Mouse (Mus musculus) kidney, embryonic 16.5 days (tissue): ENCODE measurements around the gene Arl4d. TPM values are rescaled to one million over a fixed set of nuclear protein-coding genes. Genes with fewer than 3 reads are reported as not detected.

Experiments used
- ATAC-seq: fragments of 200-750 bp; cut with Nextera tagmentation; 2 replicates; pipeline ENCODE4 v1.8.0; 2017; ENCODE audit warnings: moderate TSS enrichment; ENCODE audit not compliant: low FRiP score, low TSS enrichment
- H3K27ac ChIP-seq: fragments of 300-500 bp; sonication (generic); 2 replicates; pipeline ENCODE4 v1.5.1; 2014; ENCODE audit warnings: low read length
- H3K27me3 ChIP-seq: fragments of 300-500 bp; sonication (generic); 2 replicates; pipeline ENCODE4 v1.6.1; 2014; ENCODE audit warnings: low read length, control low read depth, mixed read lengths; ENCODE audit not compliant: insufficient read depth
- H3K36me3 ChIP-seq: fragments of 300-500 bp; sonication (generic); 2 replicates; pipeline ENCODE4 v1.6.1; 2014; ENCODE audit warnings: low read length, control low read depth, mixed read lengths; ENCODE audit not compliant: insufficient read depth
- H3K4me1 ChIP-seq: fragments of 300-500 bp; sonication (generic); 2 replicates; pipeline ENCODE4 v1.6.1; 2014; ENCODE audit warnings: low read length, control low read depth, mixed read lengths; ENCODE audit not compliant: insufficient read depth
- H3K4me2 ChIP-seq: fragments of 300-500 bp; sonication (generic); replicated peaks from 2 replicates; pipeline ENCODE4 v1.6.1; 2014; ENCODE audit warnings: low read depth, low read length
- H3K4me3 ChIP-seq: fragments of 300-500 bp; sonication (generic); 2 replicates; pipeline ENCODE4 v1.5.1; 2014; ENCODE audit warnings: mild to moderate bottlenecking, low read length
- H3K9ac ChIP-seq: fragments of 300-500 bp; sonication (generic); replicated peaks from 2 replicates; pipeline ENCODE4 v1.6.1; 2014; ENCODE audit warnings: low read length
- H3K9me3 ChIP-seq: fragments of 300-500 bp; sonication (generic); 2 replicates; pipeline ENCODE4 v1.6.1; 2016; ENCODE audit warnings: low read length, control low read depth
- WGBS: fragments of 180-500 bp; shearing (Covaris S2); extraction: QIAGEN DNeasy Blood & Tissue Kit; methylation state at CpG from one replicate; pipeline ENCODE4 v1.1.7; 2014; 5-methylcytosine and 5-hydroxymethylcytosine counted together
- polyA plus RNA-seq: library from polyadenylated mRNA; unstranded; fragments of >200 nt; fragmentation: Nextera tagmentation; extraction: Ambion mirVana; gene quantifications from 2 replicates; pipeline ENCODE4 v1.2.1, GENCODE M21; 2015

The Arl4d gene
- polyA plus RNA-seq, 1 experiment from 2014 or later: 6.4 TPM

DNA sequence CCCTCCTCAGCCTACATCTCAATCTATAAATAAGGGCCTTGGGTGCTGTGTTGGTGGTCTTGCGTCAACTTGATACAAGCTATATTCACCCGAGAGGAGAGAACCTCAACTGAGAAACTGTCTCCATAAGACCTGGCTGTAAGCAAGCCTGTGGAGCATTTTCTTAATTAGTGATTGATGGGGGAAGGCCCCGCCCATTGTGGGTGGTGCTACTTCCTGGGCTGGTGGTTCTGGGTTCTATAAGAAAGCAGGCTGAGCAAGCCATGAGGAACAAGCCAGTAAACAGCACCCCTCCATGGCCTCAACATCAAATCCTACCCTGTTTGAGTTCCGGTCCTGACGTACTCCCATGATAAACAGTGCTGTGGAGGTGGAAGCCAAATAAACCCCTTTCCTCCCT is 8.8 kb downstream of the Arl4d start:
- Histone ChIP-seq H3K4me1 (peaks cover 6% of the 10 kb centered on the region), H3K4me2 (no peak overlapping the region), H3K9me3 (no peaks in the 10 kb centered on the region), H3K9ac (no peak overlapping the region), H3K27ac (no peak overlapping the region), H3K4me3 (no peak overlapping the region), H3K27me3 (no peaks in the 10 kb centered on the region), H3K36me3 (no peaks in the 10 kb centered on the region)
- 89% methylated on average over 5 of the region's 5 CpGs for WGBS
- no peak for ATAC-seq

DNA sequence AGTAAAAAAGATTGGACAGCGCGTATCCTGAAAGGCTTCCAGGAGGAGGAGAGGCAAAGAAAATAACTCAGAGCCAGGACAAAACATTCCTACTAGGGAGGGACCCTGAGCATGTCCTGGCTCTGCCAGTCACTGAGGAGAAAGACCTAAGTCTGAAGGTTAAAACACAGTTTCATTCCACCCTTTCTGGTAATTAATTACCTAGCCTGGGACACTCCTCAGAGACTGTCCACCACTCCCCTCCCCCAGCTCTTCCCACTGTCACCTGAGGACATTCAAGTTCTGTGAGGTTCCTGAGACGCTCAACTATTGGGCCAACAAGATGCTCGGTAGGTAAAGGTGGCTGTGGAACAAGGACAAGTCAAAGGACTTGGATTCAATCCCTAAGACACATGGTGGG is 10.0 kb downstream of the Arl4d start:
- H3K27me3 ChIP-seq: no peaks in the 10 kb centered on the region
- no peaks in the 10 kb centered on the region for H3K9me3 ChIP-seq
- no peak overlapping the region for H3K4me2 ChIP-seq
- no peaks in the 10 kb centered on the region for H3K36me3 ChIP-seq
- ATAC-seq: no peak
- 69% methylated on average over 4 of the region's 4 CpGs for WGBS
- H3K9ac ChIP-seq: no peak overlapping the region
- H3K4me1 ChIP-seq: peaks cover 3% of the 10 kb centered on the region; the same call in 1 of the 2 replicates
- no peak overlapping the region for H3K4me3 ChIP-seq
- no peak overlapping the region; the same call in 1 of the 2 replicates for H3K27ac ChIP-seq

DNA sequence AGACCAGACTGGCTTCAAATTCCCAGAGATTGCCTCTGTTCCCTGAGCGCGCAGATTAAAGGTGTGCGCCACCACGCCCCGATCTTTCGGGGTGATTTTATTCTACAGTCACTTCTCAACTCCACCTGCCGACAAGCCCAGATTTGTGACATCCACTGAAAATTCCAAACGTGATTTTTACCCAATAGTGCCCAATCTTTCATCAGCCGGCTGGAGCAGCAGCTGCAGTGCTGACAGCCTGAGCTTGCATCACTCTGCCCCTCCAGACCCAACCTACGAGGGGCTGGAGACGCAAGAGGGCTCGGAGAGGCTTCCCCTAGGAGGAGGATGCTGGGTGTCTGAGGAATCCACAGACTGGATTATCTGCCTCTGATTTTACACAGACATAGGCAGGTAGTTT is 12.3 kb downstream of the Arl4d start:
- 85% methylated on average over 12 of the region's 12 CpGs for WGBS
- ATAC-seq: no peak
- H3K27me3 ChIP-seq: no peaks in the 10 kb centered on the region
- H3K4me3 ChIP-seq: no peak overlapping the region
- H3K27ac ChIP-seq: no peak overlapping the region
- H3K36me3 ChIP-seq: no peaks in the 10 kb centered on the region
- H3K4me1 ChIP-seq: peaks cover 5% of the 10 kb centered on the region; the same call in 1 of the 2 replicates
- no peak overlapping the region for H3K9ac ChIP-seq
- H3K4me2 ChIP-seq: no peak overlapping the region
- no peaks in the 10 kb centered on the region for H3K9me3 ChIP-seq

DNA sequence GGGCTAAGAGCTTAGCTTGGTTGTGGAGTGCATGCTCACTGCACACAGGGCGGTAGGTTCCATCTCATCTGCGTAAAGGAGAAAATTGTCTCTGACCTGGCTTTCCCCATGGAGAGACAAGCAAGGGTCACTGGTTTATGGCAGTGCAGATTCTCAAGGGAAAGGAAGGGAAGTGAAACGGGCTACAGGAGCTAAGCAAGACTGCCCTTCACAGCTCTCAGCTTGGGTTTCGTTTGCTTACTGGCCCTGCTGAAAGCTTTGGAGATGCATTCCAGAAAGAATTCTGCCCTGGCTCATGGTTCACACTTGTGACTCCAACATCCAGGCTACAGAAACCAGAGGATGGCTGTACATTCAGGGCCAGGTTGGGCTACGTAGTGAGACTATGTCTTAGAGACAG is 13.4 kb downstream of the Arl4d start:
- Histone ChIP-seq H3K4me1 (peaks cover 4% of the 10 kb centered on the region; the same call in 1 of the 2 replicates), H3K4me2 (no peak overlapping the region), H3K4me3 (no peak overlapping the region), H3K9me3 (no peaks in the 10 kb centered on the region), H3K27me3 (no peaks in the 10 kb centered on the region), H3K27ac (no peak overlapping the region), H3K9ac (no peak overlapping the region), H3K36me3 (no peaks in the 10 kb centered on the region)
- 30% methylated on average over 5 of the region's 5 CpGs for WGBS
- ATAC-seq: no peak

DNA sequence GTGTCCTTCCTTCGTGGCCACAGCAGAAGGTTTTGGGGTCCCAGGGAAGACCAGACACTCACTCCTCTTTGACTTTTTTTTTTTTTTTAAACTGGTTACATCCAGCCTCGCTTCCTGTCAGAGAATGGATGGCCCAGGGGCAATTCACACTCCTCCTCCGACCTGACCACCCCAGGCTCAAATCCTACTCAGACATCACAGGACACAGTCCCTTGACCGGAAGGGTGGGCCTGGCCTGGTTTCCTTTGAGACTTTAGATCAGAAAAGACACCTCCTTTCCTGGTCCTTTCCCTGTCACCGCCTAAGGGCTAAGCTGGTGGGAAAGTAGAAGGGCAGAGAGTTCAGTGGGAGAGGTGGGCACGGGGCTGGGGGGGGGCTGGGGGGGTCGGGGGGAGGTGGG is 14.6 kb downstream of the Arl4d start:
- ATAC-seq: no peak

DNA sequence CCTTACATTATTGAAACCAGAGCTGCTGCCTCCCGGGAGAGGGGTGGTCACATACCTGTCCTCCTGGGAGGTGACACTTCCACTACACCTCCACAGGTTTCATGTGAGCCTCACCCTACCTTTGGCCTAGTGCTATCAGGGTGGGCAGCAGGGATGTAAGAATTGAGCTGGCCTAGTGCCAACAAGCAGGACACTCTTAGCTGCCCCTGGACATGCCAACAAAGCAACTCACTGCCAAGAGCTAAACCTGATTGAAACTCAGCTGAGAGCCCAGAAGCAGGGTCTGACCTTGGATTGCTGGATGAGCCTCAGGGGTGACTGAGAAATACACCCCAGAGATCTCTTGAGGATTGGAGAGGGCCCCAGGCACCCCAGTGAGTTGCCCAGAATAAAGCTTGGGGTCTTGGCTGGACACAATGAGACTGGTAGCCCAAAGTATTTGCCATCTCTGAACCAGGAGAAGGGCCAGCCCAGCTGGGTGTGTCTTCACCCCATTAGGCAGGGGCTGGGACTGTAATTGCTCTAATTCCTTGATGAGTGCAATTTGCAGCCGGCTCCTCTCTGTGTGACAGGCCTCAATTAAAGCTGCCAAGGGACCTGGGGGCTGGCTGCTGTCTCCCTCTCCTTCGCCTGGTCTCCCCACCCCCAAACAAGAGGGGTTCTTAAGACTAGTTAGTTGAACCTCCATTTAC is 15.4 kb downstream of the Arl4d start:
- no peaks in the 10 kb centered on the region for H3K9me3 ChIP-seq
- peak; percentile 23; the same call in 1 of the 2 replicates for ATAC-seq
- no peak overlapping the region for H3K4me2 ChIP-seq
- no peaks in the 10 kb centered on the region for H3K27me3 ChIP-seq
- WGBS: 22% methylated on average over 3 of the region's 3 CpGs
- 0 out of 2 replicates have a peak overlapping the region, but pooled peaks have one; percentile 17 for H3K9ac ChIP-seq
- H3K4me3 ChIP-seq: no peak overlapping the region
- H3K36me3 ChIP-seq: no peaks in the 10 kb centered on the region
- H3K4me1 ChIP-seq: peaks cover 4% of the 10 kb centered on the region; the same call in 1 of the 2 replicates
- no peak overlapping the region for H3K27ac ChIP-seq

More for the DNA sequence above, 14.6 kb downstream of the Arl4d start:
- no peak overlapping the region for H3K9ac ChIP-seq
- H3K4me2 ChIP-seq: no peak overlapping the region
- H3K36me3 ChIP-seq: no peaks in the 10 kb centered on the region
- H3K4me1 ChIP-seq: peaks cover 4% of the 10 kb centered on the region; the same call in 1 of the 2 replicates
- WGBS: 33% methylated on average over 6 of the region's 7 CpGs
- H3K9me3 ChIP-seq: no peaks in the 10 kb centered on the region
- no peak overlapping the region for H3K4me3 ChIP-seq
- no peaks in the 10 kb centered on the region for H3K27me3 ChIP-seq
- H3K27ac ChIP-seq: 0 out of 2 replicates have a peak overlapping the region, but pooled peaks have one; percentile 31

DNA sequence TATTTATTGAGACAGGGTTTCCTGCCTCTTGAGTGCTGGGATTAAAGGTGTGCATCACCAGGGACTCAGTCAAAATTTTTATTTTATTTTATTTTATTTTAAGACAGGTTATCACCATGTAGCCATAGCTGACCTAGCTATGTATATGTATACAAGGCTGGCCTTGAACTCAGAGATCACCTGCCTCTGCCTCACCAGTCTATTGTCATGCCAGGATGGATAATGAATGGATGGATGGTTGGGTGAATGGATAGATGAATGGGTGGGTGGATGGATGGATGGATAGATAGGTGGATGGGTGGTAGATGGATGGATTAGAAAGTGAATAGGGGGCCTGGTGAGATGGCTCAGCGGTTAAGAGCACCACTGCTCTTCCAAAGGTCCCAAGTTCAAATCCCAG is 16.6 kb downstream of the Arl4d start:
- no peaks in the 10 kb centered on the region for H3K27me3 ChIP-seq
- no peak overlapping the region for H3K4me3 ChIP-seq
- no peaks in the 10 kb centered on the region for H3K36me3 ChIP-seq
- H3K4me1 ChIP-seq: peaks cover 7% of the 10 kb centered on the region
- ATAC-seq: no peak
- 67% methylated on average over 1 of the region's 1 CpGs for WGBS
- no peak overlapping the region for H3K9ac ChIP-seq
- H3K27ac ChIP-seq: no peak overlapping the region
- no peaks in the 10 kb centered on the region for H3K9me3 ChIP-seq
- no peak overlapping the region for H3K4me2 ChIP-seq

DNA sequence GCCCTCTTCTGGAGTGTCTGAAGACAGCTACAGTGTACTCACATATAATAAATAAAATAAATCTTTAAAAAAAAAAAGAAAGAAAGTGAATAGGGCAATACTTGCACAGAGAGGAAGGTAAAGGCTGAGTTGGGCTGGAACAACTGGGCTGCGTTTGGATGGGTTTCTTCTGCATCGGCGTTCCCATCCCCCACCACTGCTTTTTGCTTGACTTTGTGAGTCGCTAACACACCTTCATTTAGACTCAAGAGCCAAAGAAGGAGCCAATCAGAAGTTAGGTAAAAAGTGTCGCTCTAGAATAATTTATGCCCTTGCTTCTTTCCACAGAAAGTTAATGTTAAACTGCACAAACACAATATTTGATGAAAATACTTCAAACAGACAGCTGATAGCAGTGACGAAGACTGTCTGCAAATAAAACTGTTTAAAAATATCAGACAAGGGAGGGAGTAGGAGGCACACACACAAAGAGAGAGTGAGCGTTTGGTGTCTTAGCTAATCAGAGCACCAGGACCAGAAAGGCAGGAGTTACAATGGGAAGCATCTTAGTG is 17.1 kb downstream of the Arl4d start:
- H3K27ac ChIP-seq: no peak overlapping the region
- no peak overlapping the region for H3K4me2 ChIP-seq
- ATAC-seq: no peak
- 66% methylated on average over 7 of the region's 7 CpGs for WGBS
- H3K9ac ChIP-seq: no peak overlapping the region
- peaks cover 13% of the 10 kb centered on the region for H3K4me1 ChIP-seq
- no peaks in the 10 kb centered on the region for H3K36me3 ChIP-seq
- H3K4me3 ChIP-seq: no peak overlapping the region
- H3K27me3 ChIP-seq: no peaks in the 10 kb centered on the region
- no peaks in the 10 kb centered on the region for H3K9me3 ChIP-seq

DNA sequence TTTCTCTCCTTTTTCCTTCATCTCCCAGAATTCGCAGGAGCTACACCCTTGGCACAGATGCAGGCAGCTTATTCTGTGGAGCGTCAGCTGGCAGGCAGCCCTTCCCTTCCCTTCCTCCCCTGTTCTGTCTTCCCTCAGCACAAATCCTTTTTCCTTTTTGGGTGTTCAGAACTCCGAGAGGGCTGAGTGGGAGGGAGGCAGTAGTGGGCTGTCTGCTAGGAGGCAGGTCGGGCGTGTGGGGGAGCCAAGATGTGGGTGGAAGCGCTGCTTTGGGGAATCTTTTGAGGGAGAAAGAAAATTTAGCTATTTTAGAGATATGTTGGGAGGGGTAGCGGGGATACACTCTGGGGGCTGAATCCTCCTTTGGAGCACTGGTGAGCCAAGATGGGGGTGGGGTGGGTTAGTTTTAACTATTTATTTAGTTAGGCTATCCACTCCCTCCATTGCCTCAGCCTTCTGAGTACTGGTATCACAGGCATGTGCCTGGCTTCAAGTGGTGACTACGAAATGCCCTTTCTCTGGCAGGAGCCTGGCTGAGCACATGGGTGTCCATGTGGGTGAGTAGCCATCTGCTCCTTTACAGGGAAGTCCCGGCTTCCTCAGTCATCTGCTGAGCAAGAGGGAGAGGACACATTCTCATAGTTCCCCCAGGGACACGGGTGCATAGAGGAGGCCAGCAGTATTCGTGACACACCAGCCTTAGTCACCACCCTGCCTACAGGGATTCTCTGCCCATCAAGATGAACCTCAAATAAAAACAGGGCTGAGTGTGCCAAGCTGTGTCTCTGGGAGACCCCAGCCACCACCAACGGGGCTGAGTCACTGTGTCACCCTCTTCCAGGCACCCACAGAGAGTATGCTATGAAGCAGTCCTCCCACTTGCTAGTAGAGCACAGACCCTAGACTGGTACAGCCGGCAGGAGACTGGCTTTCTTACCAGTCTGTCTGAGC is 22.3 kb downstream of the Arl4d start:
- no peak overlapping the region for H3K4me3 ChIP-seq
- peak overlapping the region; percentile 43; the same call in 1 of the 2 replicates for H3K27ac ChIP-seq
- ATAC-seq: peak; percentile 39; the same call in 1 of the 2 replicates
- WGBS: 38% methylated on average over 13 of the region's 13 CpGs
- H3K4me2 ChIP-seq: peak overlapping the region; percentile 18; the same call in 1 of the 2 replicates
- H3K4me1 ChIP-seq: peaks cover 24% of the 10 kb centered on the region
- no peaks in the 10 kb centered on the region for H3K36me3 ChIP-seq
- no peaks in the 10 kb centered on the region for H3K27me3 ChIP-seq
- H3K9me3 ChIP-seq: no peaks in the 10 kb centered on the region
- peak overlapping the region; percentile 45 for H3K9ac ChIP-seq
